Mouse (Mus musculus): ENCODE data around the gene Tsen54. TPM values are rescaled to one million over a fixed set of nuclear protein-coding genes. Genes with fewer than 3 reads are reported as not detected.

Tsen54 gene
- polyA plus RNA-seq (2015; fragmentation: Nextera tagmentation; extraction: Ambion mirVana): 26.4 and 28.1 TPM in 2 replicates

- H3K4me2 ChIP-seq (ENCODE audit: low read depth, low read length): peak within 1 kb of the TSS; percentile 89
- H3K4me1 ChIP-seq (ENCODE audit: control insufficient read depth, insufficient read depth, low read length): peaks cover 37% of the 10 kb centered on the region
- WGBS: under 1% methylated on average over 84 of the region's 84 CpGs
- ATAC-seq (ENCODE audit: insufficient read depth, low FRiP score): peak; percentile 61
- H3K27me3 ChIP-seq (ENCODE audit: control insufficient read depth, insufficient read depth, low read length): no peaks in the 10 kb centered on the region
- peak within 1 kb of the TSS; percentile 92 for H3K4me3 ChIP-seq (replicated peaks; ENCODE audit: low read length)
- no peaks in the 10 kb centered on the region for H3K36me3 ChIP-seq (ENCODE audit: control insufficient read depth, insufficient read depth, low read length)
- H3K9me3 ChIP-seq (replicated peaks; ENCODE audit: control insufficient read depth, low read length): no peaks in the 10 kb centered on the region
- peak within 1 kb of the TSS; percentile 93 for H3K9ac ChIP-seq (ENCODE audit: low read length)
- peak within 1 kb of the TSS; percentile 78 for H3K27ac ChIP-seq (ENCODE audit: low read length)
These were observed at the start of gene Tsen54 for GRCm38 (mm10) chr11:115814605-115815450. Gene Tsen54, plus strand, starts transcription at chr11:115814724.

GRCm38 (mm10) chr11:115765103-115765606 is 49.4 kb upstream of the Tsen54 start, which contains the start of gene Tmem94:
Gene Tmem94, plus strand, starts transcription at chr11:115765433.
- peak within 1 kb of the TSS; percentile 96 for H3K9ac ChIP-seq (ENCODE audit: low read length)
- no peaks in the 10 kb centered on the region for H3K36me3 ChIP-seq (ENCODE audit: control insufficient read depth, insufficient read depth, low read length)
- no peaks in the 10 kb centered on the region for H3K9me3 ChIP-seq (replicated peaks; ENCODE audit: control insufficient read depth, low read length)
- WGBS: under 1% methylated on average over 32 of the region's 32 CpGs
- peak; percentile 96 for ATAC-seq (ENCODE audit: insufficient read depth, low FRiP score)
- H3K4me1 ChIP-seq (ENCODE audit: control insufficient read depth, insufficient read depth, low read length): peaks cover 11% of the 10 kb centered on the region
- no peaks in the 10 kb centered on the region for H3K27me3 ChIP-seq (ENCODE audit: control insufficient read depth, insufficient read depth, low read length)
- peak within 1 kb of the TSS; percentile 90 for H3K4me3 ChIP-seq (replicated peaks; ENCODE audit: low read length)
- H3K27ac ChIP-seq (ENCODE audit: low read length): peak within 1 kb of the TSS; percentile 87
- peak within 1 kb of the TSS; percentile 86 for H3K4me2 ChIP-seq (ENCODE audit: low read depth, low read length)

GRCm38 (mm10) chr11:115765607-115766141 is 48.9 kb upstream of the Tsen54 start:
- Histone ChIP-seq H3K27ac (ENCODE audit: low read length) (peak overlapping the region; percentile 87), H3K4me3 (replicated peaks; ENCODE audit: low read length) (peak overlapping the region; percentile 90), H3K27me3 (ENCODE audit: control insufficient read depth, insufficient read depth, low read length) (no peaks in the 10 kb centered on the region), H3K9me3 (replicated peaks; ENCODE audit: control insufficient read depth, low read length) (no peaks in the 10 kb centered on the region), H3K4me2 (ENCODE audit: low read depth, low read length) (peak overlapping the region; percentile 86), H3K9ac (ENCODE audit: low read length) (peak overlapping the region; percentile 96), H3K4me1 (ENCODE audit: control insufficient read depth, insufficient read depth, low read length) (peaks cover 11% of the 10 kb centered on the region), H3K36me3 (ENCODE audit: control insufficient read depth, insufficient read depth, low read length) (no peaks in the 10 kb centered on the region)
- under 1% methylated on average over 34 of the region's 34 CpGs for WGBS
- peak; percentile 82 for ATAC-seq (ENCODE audit: insufficient read depth, low FRiP score)

GRCm38 (mm10) chr11:115766356-115766943 is 48.1 kb upstream of the Tsen54 start:
- 38% methylated on average over 13 of the region's 13 CpGs for WGBS
- H3K27me3 ChIP-seq (ENCODE audit: control insufficient read depth, insufficient read depth, low read length): no peaks in the 10 kb centered on the region
- ATAC-seq (ENCODE audit: insufficient read depth, low FRiP score): no peak

GRCm38 (mm10) chr11:115766981-115767380 is 47.5 kb upstream of the Tsen54 start:
- Histone ChIP-seq H3K4me3 (replicated peaks; ENCODE audit: low read length) (no peak overlapping the region), H3K9me3 (replicated peaks; ENCODE audit: control insufficient read depth, low read length) (no peaks in the 10 kb centered on the region), H3K4me1 (ENCODE audit: control insufficient read depth, insufficient read depth, low read length) (peaks cover 11% of the 10 kb centered on the region), H3K27me3 (ENCODE audit: control insufficient read depth, insufficient read depth, low read length) (no peaks in the 10 kb centered on the region), H3K9ac (ENCODE audit: low read length) (0 out of 2 replicates have a peak overlapping the region, but pooled peaks have one; percentile 96), H3K36me3 (ENCODE audit: control insufficient read depth, insufficient read depth, low read length) (no peaks in the 10 kb centered on the region), H3K27ac (ENCODE audit: low read length) (no peak overlapping the region), H3K4me2 (ENCODE audit: low read depth, low read length) (peak overlapping the region; percentile 86; the same call in 1 of the 2 replicates)
- no peak for ATAC-seq (ENCODE audit: insufficient read depth, low FRiP score)
- 80% methylated on average over 8 of the region's 8 CpGs for WGBS

More at GRCm38 (mm10) chr11:115766356-115766943, 48.1 kb upstream of the Tsen54 start:
- Histone ChIP-seq H3K9ac (ENCODE audit: low read length) (peak overlapping the region; percentile 96), H3K4me3 (replicated peaks; ENCODE audit: low read length) (peak overlapping the region; percentile 90), H3K4me2 (ENCODE audit: low read depth, low read length) (peak overlapping the region; percentile 86), H3K27ac (ENCODE audit: low read length) (peak overlapping the region; percentile 87), H3K36me3 (ENCODE audit: control insufficient read depth, insufficient read depth, low read length) (no peaks in the 10 kb centered on the region), H3K9me3 (replicated peaks; ENCODE audit: control insufficient read depth, low read length) (no peaks in the 10 kb centered on the region), H3K4me1 (ENCODE audit: control insufficient read depth, insufficient read depth, low read length) (peaks cover 11% of the 10 kb centered on the region)

GRCm38 (mm10) chr11:115768896-115769295 is 45.6 kb upstream of the Tsen54 start:
- Histone ChIP-seq H3K9ac (ENCODE audit: low read length) (no peak overlapping the region), H3K36me3 (ENCODE audit: control insufficient read depth, insufficient read depth, low read length) (no peaks in the 10 kb centered on the region), H3K4me1 (ENCODE audit: control insufficient read depth, insufficient read depth, low read length) (peaks cover 11% of the 10 kb centered on the region), H3K27ac (ENCODE audit: low read length) (0 out of 2 replicates have a peak overlapping the region, but pooled peaks have one; percentile 27), H3K4me2 (ENCODE audit: low read depth, low read length) (no peak overlapping the region), H3K9me3 (replicated peaks; ENCODE audit: control insufficient read depth, low read length) (no peaks in the 10 kb centered on the region), H3K27me3 (ENCODE audit: control insufficient read depth, insufficient read depth, low read length) (no peaks in the 10 kb centered on the region), H3K4me3 (replicated peaks; ENCODE audit: low read length) (no peak overlapping the region)
- no peak for ATAC-seq (ENCODE audit: insufficient read depth, low FRiP score)
- 79% methylated on average over 3 of the region's 3 CpGs for WGBS

GRCm38 (mm10) chr11:115774653-115775052 is 39.9 kb upstream of the Tsen54 start:
- H3K4me3 ChIP-seq (replicated peaks; ENCODE audit: low read length): no peak overlapping the region
- H3K4me2 ChIP-seq (ENCODE audit: low read depth, low read length): no peak overlapping the region
- no peaks in the 10 kb centered on the region for H3K27me3 ChIP-seq (ENCODE audit: control insufficient read depth, insufficient read depth, low read length)
- H3K27ac ChIP-seq (ENCODE audit: low read length): no peak overlapping the region
- no peaks in the 10 kb centered on the region for H3K36me3 ChIP-seq (ENCODE audit: control insufficient read depth, insufficient read depth, low read length)
- peaks cover 46% of the 10 kb centered on the region for H3K4me1 ChIP-seq (ENCODE audit: control insufficient read depth, insufficient read depth, low read length)
- H3K9me3 ChIP-seq (replicated peaks; ENCODE audit: control insufficient read depth, low read length): no peaks in the 10 kb centered on the region
- 55% methylated on average over 4 of the region's 4 CpGs for WGBS
- ATAC-seq (ENCODE audit: insufficient read depth, low FRiP score): no peak
- 0 out of 2 replicates have a peak overlapping the region, but pooled peaks have one; percentile 28 for H3K9ac ChIP-seq (ENCODE audit: low read length)

- Histone ChIP-seq H3K4me3 (replicated peaks; ENCODE audit: low read length) (no peak overlapping the region), H3K27me3 (ENCODE audit: control insufficient read depth, insufficient read depth, low read length) (no peaks in the 10 kb centered on the region), H3K36me3 (ENCODE audit: control insufficient read depth, insufficient read depth, low read length) (no peaks in the 10 kb centered on the region), H3K9ac (ENCODE audit: low read length) (peak overlapping the region; percentile 26; the same call in 1 of the 2 replicates), H3K9me3 (replicated peaks; ENCODE audit: control insufficient read depth, low read length) (no peaks in the 10 kb centered on the region), H3K27ac (ENCODE audit: low read length) (peak overlapping the region; percentile 86), H3K4me1 (ENCODE audit: control insufficient read depth, insufficient read depth, low read length) (peaks cover 60% of the 10 kb centered on the region), H3K4me2 (ENCODE audit: low read depth, low read length) (peak overlapping the region; percentile 3; the same call in 1 of the 2 replicates)
- 54% methylated on average over 18 of the region's 18 CpGs for WGBS
- no peak for ATAC-seq (ENCODE audit: insufficient read depth, low FRiP score)
These were observed 38.5 kb upstream of the Tsen54 start for GRCm38 (mm10) chr11:115775821-115776665.

Measured in stomach, embryonic 16.5 days (tissue).